Mouse (Mus musculus) 3134 (cell line): ENCODE measurements around the gene Kif13a.

Experiments used
- DNase-seq: peaks from one replicate; pipeline ENCODE4 v3.0.0-alpha.2; 2011; ENCODE audit warnings: low spot score; ENCODE audit not compliant: insufficient read length; ENCODE audit errors: extremely low read depth

Gene Kif13a

GRCm38 (mm10) chr13:46885759-46886060 is 44.0 kb downstream of the Kif13a start:
- DNase-seq, result no peak

- no peak for DNase-seq
Measured at GRCm38 (mm10) chr13:46884898-46885758, 44.5 kb downstream of the Kif13a start.

- no peak for DNase-seq
Measured at GRCm38 (mm10) chr13:46883976-46884375, 45.7 kb downstream of the Kif13a start.

GRCm38 (mm10) chr13:46883381-46883780 is 46.3 kb downstream of the Kif13a start:
- DNase-seq, result no peak

- no peak for DNase-seq
Measured at GRCm38 (mm10) chr13:46880736-46881135, 48.9 kb downstream of the Kif13a start.

GRCm38 (mm10) chr13:46880243-46880642 is 49.4 kb downstream of the Kif13a start:
- DNase-seq, result no peak

- no peak for DNase-seq
Measured at GRCm38 (mm10) chr13:46877049-46877448, 52.6 kb downstream of the Kif13a start.

- DNase-seq, result no peak
Measured at GRCm38 (mm10) chr13:46875377-46875776, 54.3 kb downstream of the Kif13a start.

- DNase-seq, result no peak
Measured at GRCm38 (mm10) chr13:46872732-46873131, 56.9 kb downstream of the Kif13a start.

GRCm38 (mm10) chr13:46872194-46872593 is 57.5 kb downstream of the Kif13a start:
- no peak for DNase-seq

GRCm38 (mm10) chr13:46869464-46869863 is 60.2 kb downstream of the Kif13a start:
- DNase-seq, result no peak

GRCm38 (mm10) chr13:46863169-46863748 is 66.4 kb downstream of the Kif13a start:
- DNase-seq, result no peak

GRCm38 (mm10) chr13:46859876-46860275 is 69.8 kb downstream of the Kif13a start:
- no peak for DNase-seq

- no peak for DNase-seq
Measured at GRCm38 (mm10) chr13:46859173-46859572, 70.5 kb downstream of the Kif13a start.

- no peak for DNase-seq
Measured at GRCm38 (mm10) chr13:46858835-46859152, 70.9 kb downstream of the Kif13a start.

- no peak for DNase-seq
Measured at GRCm38 (mm10) chr13:46858143-46858834, 71.4 kb downstream of the Kif13a start.

GRCm38 (mm10) chr13:46854456-46854855 is 75.2 kb downstream of the Kif13a start:
- DNase-seq, result no peak

GRCm38 (mm10) chr13:46852470-46852869 is 77.2 kb downstream of the Kif13a start:
- no peak for DNase-seq

- DNase-seq, result no peak
Measured at GRCm38 (mm10) chr13:46845456-46845855, 84.2 kb downstream of the Kif13a start.

GRCm38 (mm10) chr13:46844561-46845235 is 85.0 kb downstream of the Kif13a start:
- DNase-seq, result no peak

- DNase-seq, result no peak
Measured at GRCm38 (mm10) chr13:46843646-46844045, 86.0 kb downstream of the Kif13a start.
